Mouse (Mus musculus) liver, postnatal 0 days (tissue): ENCODE data around the gene Ntng2. TPM values are rescaled to one million over a fixed set of nuclear protein-coding genes. Genes with fewer than 3 reads are reported as not detected.

Experiments
- ATAC-seq: fragments of 200-750 bp; cut with Nextera tagmentation; 2 replicates; pipeline ENCODE4 v1.8.0; 2017; ENCODE audit warnings: mild to moderate bottlenecking, moderate library complexity
- DNase-seq: peaks from one replicate; pipeline ENCODE4 v3.0.0-alpha.2; 2016
- H3K27ac ChIP-seq: fragments of 300-500 bp; sonication (generic); 2 replicates; pipeline ENCODE4 v1.5.1; 2014; ENCODE audit warnings: antibody characterized with exemption, moderate library complexity, mild to moderate bottlenecking, low read depth
- H3K27me3 ChIP-seq: fragments of 300-500 bp; sonication (generic); 2 replicates; pipeline ENCODE4 v1.6.1; 2014; ENCODE audit warnings: low read length, control low read depth, mixed read lengths; ENCODE audit not compliant: insufficient read depth
- H3K36me3 ChIP-seq: fragments of 300-500 bp; sonication (generic); replicated peaks from 2 replicates; pipeline ENCODE4 v1.6.1; 2014; ENCODE audit warnings: mild to moderate bottlenecking, control low read depth, low read length, moderate library complexity, mixed read lengths; ENCODE audit not compliant: insufficient read depth
- H3K4me1 ChIP-seq: fragments of 300-500 bp; sonication (generic); 2 replicates; pipeline ENCODE4 v1.6.1; 2014; ENCODE audit warnings: antibody characterized with exemption, mild to moderate bottlenecking, control low read depth; ENCODE audit not compliant: insufficient read depth
- H3K4me2 ChIP-seq: fragments of 300-500 bp; sonication (generic); 2 replicates; pipeline ENCODE4 v1.6.1; 2014; ENCODE audit warnings: low read depth, mild to moderate bottlenecking, low read length, moderate library complexity, mixed read lengths
- H3K4me3 ChIP-seq: fragments of 300-500 bp; sonication (generic); 2 replicates; pipeline ENCODE4 v1.5.1; 2014; ENCODE audit warnings: low read depth, low read length
- H3K9ac ChIP-seq: fragments of 300-500 bp; sonication (generic); replicated peaks from 2 replicates; pipeline ENCODE4 v1.6.1; 2014; ENCODE audit warnings: mild to moderate bottlenecking, moderate library complexity
- H3K9me3 ChIP-seq: fragments of 300-500 bp; sonication (generic); 2 replicates; pipeline ENCODE4 v1.6.1; 2016; ENCODE audit warnings: mild to moderate bottlenecking, control low read depth, low read length, mixed read lengths
- CTCF ChIP-seq: sonication (generic); IDR thresholded peaks from 2 replicates; pipeline ENCODE4 v1.5.1; 2016; ENCODE audit warnings: antibody characterized with exemption, low read depth
- EP300 ChIP-seq: IDR thresholded peaks from 2 replicates; pipeline ENCODE4 v1.6.1; 2016; ENCODE audit warnings: antibody characterized with exemption, low read depth, mild to moderate bottlenecking
- WGBS: fragments of 180-500 bp; shearing (Covaris S2); extraction: QIAGEN DNeasy Blood & Tissue Kit; methylation state at CpG from one replicate; pipeline ENCODE4 v1.1.7; 2014; ENCODE audit not compliant: insufficient replicate concordance; 5-methylcytosine and 5-hydroxymethylcytosine counted together
- polyA plus RNA-seq: library from polyadenylated mRNA; unstranded; fragments of >200 nt; fragmentation: Nextera tagmentation; extraction: Ambion mirVana; gene quantifications from 2 replicates; pipeline ENCODE4 v1.2.1, GENCODE M21; 2015

Gene Ntng2
- polyA plus RNA-seq, 1 experiment from 2014 or later = 0.38 TPM

- DNase-seq = no peak
- no peaks in the 10 kb centered on the region for H3K36me3 ChIP-seq
- no peak for ATAC-seq
- H3K27ac ChIP-seq = no peak overlapping the region
- WGBS = 55% methylated on average over 4 of the region's 4 CpGs
- H3K4me3 ChIP-seq = no peak overlapping the region
- no peaks in the 10 kb centered on the region for H3K9me3 ChIP-seq
- H3K4me2 ChIP-seq = no peak overlapping the region
- H3K27me3 ChIP-seq = peaks cover under 1% of the 10 kb centered on the region; the same call in 1 of the 2 replicates
- no peaks in the 10 kb centered on the region for H3K4me1 ChIP-seq
- no peak for TF ChIP-seq EP300
- no peak for TF ChIP-seq CTCF
- H3K9ac ChIP-seq = no peak overlapping the region
Measured at GRCm38 (mm10) chr2:29234002-29234401, 18.8 kb downstream of the Ntng2 start.

- H3K4me3 ChIP-seq = no peak overlapping the region
- no peak overlapping the region for H3K9ac ChIP-seq
- DNase-seq = no peak
- H3K4me2 ChIP-seq = no peak overlapping the region
- H3K4me1 ChIP-seq = no peaks in the 10 kb centered on the region
- H3K27ac ChIP-seq = no peak overlapping the region
- ATAC-seq = no peak
- H3K27me3 ChIP-seq = no peaks in the 10 kb centered on the region
- 68% methylated on average over 9 of the region's 9 CpGs for WGBS
- no peaks in the 10 kb centered on the region for H3K9me3 ChIP-seq
- no peaks in the 10 kb centered on the region for H3K36me3 ChIP-seq
- TF ChIP-seq CTCF (no peak), EP300 (no peak)
Measured at GRCm38 (mm10) chr2:29230191-29230835, 22.5 kb downstream of the Ntng2 start.

- TF ChIP-seq EP300 (no peak), CTCF (no peak)
- Histone ChIP-seq H3K9me3 (no peaks in the 10 kb centered on the region), H3K27me3 (no peaks in the 10 kb centered on the region), H3K9ac (no peak overlapping the region), H3K27ac (no peak overlapping the region), H3K4me2 (no peak overlapping the region), H3K36me3 (no peaks in the 10 kb centered on the region), H3K4me1 (no peaks in the 10 kb centered on the region), H3K4me3 (no peak overlapping the region)
- 71% methylated on average over 4 of the region's 4 CpGs for WGBS
- no peak for DNase-seq
- ATAC-seq = no peak
Measured at GRCm38 (mm10) chr2:29226671-29227070, 26.1 kb downstream of the Ntng2 start.

GRCm38 (mm10) chr2:29223591-29224262, 29.1 kb downstream of the Ntng2 start:
- H3K4me2 ChIP-seq = no peak overlapping the region
- no peaks in the 10 kb centered on the region for H3K27me3 ChIP-seq
- no peak overlapping the region for H3K9ac ChIP-seq
- 49% methylated on average over 7 of the region's 7 CpGs for WGBS
- H3K4me1 ChIP-seq = no peaks in the 10 kb centered on the region
- DNase-seq = no peak
- H3K9me3 ChIP-seq = no peaks in the 10 kb centered on the region
- H3K4me3 ChIP-seq = no peak overlapping the region
- no peak for TF ChIP-seq CTCF
- TF ChIP-seq EP300 = no peak
- no peak for ATAC-seq
- no peak overlapping the region for H3K27ac ChIP-seq
- H3K36me3 ChIP-seq = no peaks in the 10 kb centered on the region

- no peak for ATAC-seq
- 0% methylated on average over 4 of the region's 4 CpGs for WGBS
- Histone ChIP-seq H3K4me3 (no peak overlapping the region), H3K36me3 (no peaks in the 10 kb centered on the region), H3K9me3 (no peaks in the 10 kb centered on the region), H3K27ac (no peak overlapping the region), H3K27me3 (no peaks in the 10 kb centered on the region), H3K4me2 (no peak overlapping the region), H3K9ac (no peak overlapping the region), H3K4me1 (no peaks in the 10 kb centered on the region)
- no peak for TF ChIP-seq CTCF
- TF ChIP-seq EP300 = no peak
- no peak for DNase-seq
Measured at GRCm38 (mm10) chr2:29222302-29222701, 30.5 kb downstream of the Ntng2 start.

GRCm38 (mm10) chr2:29218831-29219230, 34.0 kb downstream of the Ntng2 start:
- TF ChIP-seq CTCF (no peak), EP300 (no peak)
- no peak for DNase-seq
- Histone ChIP-seq H3K27ac (no peak overlapping the region), H3K9me3 (no peaks in the 10 kb centered on the region), H3K27me3 (no peaks in the 10 kb centered on the region), H3K4me1 (no peaks in the 10 kb centered on the region), H3K9ac (no peak overlapping the region), H3K4me3 (no peak overlapping the region), H3K4me2 (no peak overlapping the region), H3K36me3 (no peaks in the 10 kb centered on the region)
- 77% methylated on average over 5 of the region's 5 CpGs for WGBS
- no peak for ATAC-seq
